Mouse (Mus musculus) midbrain, embryonic 16.5 days (tissue): ENCODE measurements around the gene Nemp1. TPM values are rescaled to one million over a fixed set of nuclear protein-coding genes. Genes with fewer than 3 reads are reported as not detected.
A peak's percentile ranks its signal among the peaks of the same experiment; 100 is the strongest.
"Not testable (repeated sequence)": the region's sequence is repeated elsewhere in the genome, so short reads cannot be mapped to it uniquely, and the experiment has no call there.

ENCODE experiments used
- ATAC-seq: fragments of 200-750 bp; cut with Nextera tagmentation; 2 replicates; pipeline ENCODE4 v1.8.0; 2017; ENCODE audit warnings: moderate TSS enrichment
- H3K27ac ChIP-seq: fragments of 300-500 bp; sonication (generic); 2 replicates; pipeline ENCODE4 v1.5.1; 2014; ENCODE audit warnings: mild to moderate bottlenecking, low read length, mixed read lengths
- H3K27me3 ChIP-seq: fragments of 300-500 bp; sonication (generic); 2 replicates; pipeline ENCODE4 v1.6.1; 2014; ENCODE audit warnings: low read depth, low read length, mixed read lengths; ENCODE audit not compliant: control insufficient read depth, insufficient read depth
- H3K36me3 ChIP-seq: fragments of 300-500 bp; sonication (generic); 2 replicates; pipeline ENCODE4 v1.6.1; 2014; ENCODE audit warnings: mild to moderate bottlenecking, low read length, moderate library complexity, mixed read lengths; ENCODE audit not compliant: control insufficient read depth, insufficient read depth
- H3K4me1 ChIP-seq: fragments of 300-500 bp; sonication (generic); 2 replicates; pipeline ENCODE4 v1.6.1; 2014; ENCODE audit warnings: mild to moderate bottlenecking, low read length, mixed read lengths; ENCODE audit not compliant: control insufficient read depth, insufficient read depth
- H3K4me2 ChIP-seq: fragments of 300-500 bp; sonication (generic); 2 replicates; pipeline ENCODE4 v1.6.1; 2014; ENCODE audit warnings: mild to moderate bottlenecking, low read length, mixed read lengths
- H3K4me3 ChIP-seq: fragments of 300-500 bp; sonication (generic); 2 replicates; pipeline ENCODE4 v1.5.1; 2014; ENCODE audit warnings: low read depth, mild to moderate bottlenecking, low read length, moderate library complexity, mixed read lengths
- H3K9ac ChIP-seq: fragments of 300-500 bp; sonication (generic); 2 replicates; pipeline ENCODE4 v1.6.1; 2014; ENCODE audit warnings: low read depth, low read length, mixed read lengths
- H3K9me3 ChIP-seq: fragments of 300-500 bp; sonication (generic); replicated peaks from 2 replicates; pipeline ENCODE4 v1.6.1; 2014; ENCODE audit warnings: mild to moderate bottlenecking, low read length, mixed read lengths; ENCODE audit not compliant: control insufficient read depth, poor library complexity, severe bottlenecking
- WGBS: fragments of 180-500 bp; shearing (Covaris S2); extraction: QIAGEN DNeasy Blood & Tissue Kit; methylation state at CpG from one replicate; pipeline ENCODE4 v1.1.7; 2014; 5-methylcytosine and 5-hydroxymethylcytosine counted together
- polyA plus RNA-seq: library from polyadenylated mRNA; unstranded; fragments of >200 nt; fragmentation: Nextera tagmentation; extraction: Ambion mirVana; gene quantifications from 2 replicates; pipeline ENCODE4 v1.2.1, GENCODE M21; 2015

Nemp1 gene
- polyA plus RNA-seq, 1 experiment from 2014 or later = 3.2 TPM

- peak; percentile 38; the same call in 1 of the 2 replicates for ATAC-seq
- Histone ChIP-seq H3K9ac (peak within 1 kb of the TSS; percentile 17; the same call in 1 of the 2 replicates), H3K4me3 (peak within 1 kb of the TSS; percentile 18), H3K27ac (peak within 1 kb of the TSS; percentile 48), H3K4me2 (peak within 1 kb of the TSS; percentile 52), H3K27me3 (peaks cover 25% of the 10 kb centered on the region), H3K4me1 (peaks cover 5% of the 10 kb centered on the region; the same call in 1 of the 2 replicates), H3K9me3 (no peaks in the 10 kb centered on the region), H3K36me3 (no peaks in the 10 kb centered on the region)
- 8% methylated on average over 36 of the region's 37 CpGs for WGBS
These were observed 23.7 kb upstream of the Nemp1 start, which contains the start of gene Stat6 for GRCm38 (mm10) chr10:127642772-127643552. Gene Stat6, plus strand, starts transcription at chr10:127642986.

- peaks cover 5% of the 10 kb centered on the region; the same call in 1 of the 2 replicates for H3K4me1 ChIP-seq
- peak overlapping the region; percentile 18 for H3K4me3 ChIP-seq
- no peak overlapping the region for H3K9ac ChIP-seq
- 2% methylated on average over 25 of the region's 25 CpGs for WGBS
- H3K36me3 ChIP-seq = no peaks in the 10 kb centered on the region
- H3K9me3 ChIP-seq = no peaks in the 10 kb centered on the region
- no peak overlapping the region for H3K27ac ChIP-seq
- ATAC-seq = no peak
- peak overlapping the region; percentile 52 for H3K4me2 ChIP-seq
- H3K27me3 ChIP-seq = peaks cover 25% of the 10 kb centered on the region
These were observed 23.0 kb upstream of the Nemp1 start for GRCm38 (mm10) chr10:127643553-127644238.

- ATAC-seq = no peak
- 21% methylated on average over 2 of the region's 2 CpGs for WGBS
These were observed 20.9 kb upstream of the Nemp1 start for GRCm38 (mm10) chr10:127645791-127646190.

GRCm38 (mm10) chr10:127652906-127653638 lies 13.6 kb upstream of the Nemp1 start:
- no peak overlapping the region for H3K9ac ChIP-seq
- H3K4me2 ChIP-seq = peak overlapping the region; percentile 28
- WGBS = 54% methylated on average over 21 of the region's 21 CpGs
- no peak overlapping the region for H3K27ac ChIP-seq
- no peaks in the 10 kb centered on the region for H3K27me3 ChIP-seq
- H3K9me3 ChIP-seq = no peaks in the 10 kb centered on the region
- H3K4me1 ChIP-seq = no peaks in the 10 kb centered on the region
- no peak for ATAC-seq
- H3K36me3 ChIP-seq = no peaks in the 10 kb centered on the region
- H3K4me3 ChIP-seq = 0 out of 2 replicates have a peak overlapping the region, but pooled peaks have one; percentile 4

More at GRCm38 (mm10) chr10:127645791-127646190, 20.9 kb upstream of the Nemp1 start:
- Histone ChIP-seq H3K27ac (no peak overlapping the region), H3K9me3 (no peaks in the 10 kb centered on the region), H3K4me3 (no peak overlapping the region), H3K27me3 (peaks cover 25% of the 10 kb centered on the region), H3K36me3 (no peaks in the 10 kb centered on the region), H3K9ac (no peak overlapping the region), H3K4me2 (no peak overlapping the region), H3K4me1 (peaks cover 5% of the 10 kb centered on the region; the same call in 1 of the 2 replicates)

GRCm38 (mm10) chr10:127654970-127655579 lies 11.6 kb upstream of the Nemp1 start:
- Histone ChIP-seq H3K4me1 (no peaks in the 10 kb centered on the region), H3K9me3 (no peaks in the 10 kb centered on the region), H3K4me3 (no peak overlapping the region), H3K27ac (no peak overlapping the region), H3K36me3 (no peaks in the 10 kb centered on the region), H3K27me3 (no peaks in the 10 kb centered on the region; the same call in 1 of the 2 replicates), H3K9ac (no peak overlapping the region), H3K4me2 (no peak overlapping the region)
- ATAC-seq = no peak
- 85% methylated on average over 16 of the region's 16 CpGs for WGBS

- H3K27ac ChIP-seq, H3K36me3 ChIP-seq, H3K9ac ChIP-seq, H3K9me3 ChIP-seq, H3K4me3 ChIP-seq, H3K4me2 ChIP-seq, ATAC-seq: not testable (repeated sequence)
- H3K4me1 ChIP-seq = peaks cover 10% of the 10 kb centered on the region
- peaks cover 16% of the 10 kb centered on the region for H3K27me3 ChIP-seq
- WGBS = 46% methylated on average over 6 of the region's 6 CpGs
These were observed 9.1 kb upstream of the Nemp1 start for GRCm38 (mm10) chr10:127657617-127658016.

- Histone ChIP-seq H3K4me3 (no peak overlapping the region), H3K9ac (no peak overlapping the region), H3K27me3 (peaks cover 21% of the 10 kb centered on the region), H3K9me3 (no peaks in the 10 kb centered on the region), H3K4me1 (peaks cover 11% of the 10 kb centered on the region), H3K4me2 (no peak overlapping the region), H3K36me3 (no peaks in the 10 kb centered on the region), H3K27ac (no peak overlapping the region)
- ATAC-seq = no peak
- WGBS = 29% methylated on average over 6 of the region's 6 CpGs
These were observed 8.6 kb upstream of the Nemp1 start for GRCm38 (mm10) chr10:127658076-127658475.

GRCm38 (mm10) chr10:127659551-127659950 lies 7.2 kb upstream of the Nemp1 start:
- ATAC-seq = no peak
- H3K4me1 ChIP-seq = peaks cover 11% of the 10 kb centered on the region
- H3K27ac ChIP-seq = no peak overlapping the region
- H3K9me3 ChIP-seq = no peaks in the 10 kb centered on the region
- no peak overlapping the region for H3K9ac ChIP-seq
- H3K27me3 ChIP-seq = peaks cover 35% of the 10 kb centered on the region
- no peaks in the 10 kb centered on the region for H3K36me3 ChIP-seq
- H3K4me3 ChIP-seq = no peak overlapping the region
- no peak overlapping the region for H3K4me2 ChIP-seq
- 23% methylated on average over 1 of the region's 1 CpGs for WGBS
